Mouse (Mus musculus) embryonic facial prominence, embryonic 11.5 days (tissue): ENCODE measurements at regions not wholly inside any gene's neighbourhood (a gene's known extent, or its start where the extent isn't known, plus 50 kb on each side); places are given as distances from the start of the nearest gene placed in this dataset.

Experiments used
- ATAC-seq: fragments of 200-750 bp; cut with Nextera tagmentation; replicated peaks from 2 replicates; pipeline ENCODE4 v1.8.0; 2017; ENCODE audit warnings: low read depth; ENCODE audit not compliant: insufficient number of reproducible peaks, low FRiP score, low TSS enrichment
- DNase-seq: peaks from one replicate; pipeline ENCODE4 v3.0.0-alpha.2; 2015; ENCODE audit warnings: low spot score
- H3K27ac ChIP-seq: fragments of 300-500 bp; sonication (generic); replicated peaks from 2 replicates; pipeline ENCODE4 v1.5.1; 2014; ENCODE audit warnings: mild to moderate bottlenecking, low read depth, low read length, control low read depth
- H3K27me3 ChIP-seq: fragments of 300-500 bp; sonication (generic); 2 replicates; pipeline ENCODE4 v1.6.1; 2014; ENCODE audit warnings: mild to moderate bottlenecking, low read length, moderate library complexity, mixed read lengths; ENCODE audit not compliant: control insufficient read depth, insufficient read depth
- H3K36me3 ChIP-seq: fragments of 300-500 bp; sonication (generic); replicated peaks from 2 replicates; pipeline ENCODE4 v1.6.1; 2014; ENCODE audit warnings: low read depth, mild to moderate bottlenecking, low read length, moderate library complexity, mixed read lengths; ENCODE audit not compliant: control insufficient read depth, insufficient read depth
- H3K4me1 ChIP-seq: fragments of 300-500 bp; sonication (generic); 2 replicates; pipeline ENCODE4 v1.6.1; 2014; ENCODE audit warnings: low read length, mixed read lengths; ENCODE audit not compliant: control insufficient read depth, insufficient read depth
- H3K4me2 ChIP-seq: fragments of 300-500 bp; sonication (generic); 2 replicates; pipeline ENCODE4 v1.6.1; 2014; ENCODE audit warnings: low read depth, mild to moderate bottlenecking, control low read depth, low read length, moderate library complexity
- H3K4me3 ChIP-seq: fragments of 300-500 bp; sonication (generic); 2 replicates; pipeline ENCODE4 v1.5.1; 2014; ENCODE audit warnings: low read depth, low read length, control low read depth
- H3K9ac ChIP-seq: fragments of 300-500 bp; sonication (generic); replicated peaks from 2 replicates; pipeline ENCODE4 v1.6.1; 2014; ENCODE audit warnings: mild to moderate bottlenecking, control low read depth, low read length
- H3K9me3 ChIP-seq: fragments of 300-500 bp; sonication (generic); replicated peaks from 2 replicates; pipeline ENCODE4 v1.6.1; 2016; ENCODE audit warnings: mild to moderate bottlenecking, low read length, inconsistent platforms, mixed read lengths; ENCODE audit not compliant: control insufficient read depth
- WGBS: fragments of 180-500 bp; shearing (Covaris S2); extraction: QIAGEN DNeasy Blood & Tissue Kit; methylation state at CpG from one replicate; pipeline ENCODE4 v1.1.7; 2014; 5-methylcytosine and 5-hydroxymethylcytosine counted together

DNA sequence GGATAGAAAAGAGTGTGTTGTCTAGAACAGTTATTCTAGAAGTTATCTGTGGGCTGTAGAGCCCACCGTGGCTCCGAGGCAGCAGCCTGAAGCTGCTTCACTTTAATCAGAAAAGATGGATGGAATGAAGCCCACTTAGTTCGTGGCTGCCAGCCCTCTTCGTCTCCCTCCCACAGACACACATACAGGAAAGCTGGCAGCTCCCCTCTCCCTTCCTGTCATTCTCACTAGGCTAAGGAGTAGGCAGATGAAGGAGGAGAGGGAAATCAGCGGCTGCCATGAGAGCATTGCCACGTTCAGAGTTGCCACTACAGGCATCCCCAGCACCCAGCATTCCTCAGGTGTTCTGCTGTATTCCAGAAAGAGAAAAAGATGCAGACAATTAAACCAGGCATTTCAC lies 435.9 kb downstream of the Elavl2 start:
- Histone ChIP-seq H3K27ac (no peak overlapping the region), H3K9me3 (no peaks in the 10 kb centered on the region), H3K4me2 (no peak overlapping the region), H3K4me3 (no peak overlapping the region), H3K9ac (no peak overlapping the region), H3K4me1 (no peaks in the 10 kb centered on the region), H3K27me3 (no peaks in the 10 kb centered on the region), H3K36me3 (no peaks in the 10 kb centered on the region)
- DNase-seq (no peak), ATAC-seq (no peak)
- WGBS: 71% methylated on average over 6 of the region's 6 CpGs

DNA sequence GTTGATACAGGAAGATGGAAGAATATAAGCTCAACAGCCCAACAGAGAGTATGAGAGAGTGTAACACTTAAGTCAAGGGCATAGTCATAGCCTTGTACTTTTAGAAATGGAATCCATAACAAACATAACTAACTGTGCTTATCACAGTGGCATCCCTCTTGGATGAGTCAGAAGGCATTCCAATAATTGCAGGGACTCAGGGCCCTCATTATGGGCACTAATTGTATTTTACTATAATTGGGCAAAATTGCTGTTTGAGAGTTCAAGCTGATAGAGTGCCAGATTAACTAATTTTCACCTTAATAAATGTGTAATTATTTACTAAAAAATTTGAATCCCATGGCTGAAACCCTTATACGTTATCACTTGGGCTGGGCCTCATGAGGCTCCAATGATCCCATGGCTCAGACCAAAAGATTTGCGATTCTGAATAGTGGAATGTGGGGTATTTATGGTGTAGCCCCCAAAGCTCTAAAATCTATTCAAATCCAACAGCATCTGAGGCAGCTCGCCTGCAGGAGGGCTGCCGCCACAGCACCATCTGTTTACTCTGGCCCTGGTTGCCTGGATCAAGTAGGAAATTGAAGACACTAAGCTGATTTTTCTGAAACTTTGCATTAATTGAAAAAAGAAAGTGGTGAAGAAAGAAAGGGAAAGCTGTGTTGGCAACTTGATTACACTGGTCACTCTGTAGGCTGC lies 456.7 kb downstream of the Elavl2 start:
- no peaks in the 10 kb centered on the region for H3K4me1 ChIP-seq
- H3K36me3 ChIP-seq: no peaks in the 10 kb centered on the region
- no peaks in the 10 kb centered on the region for H3K27me3 ChIP-seq
- no peaks in the 10 kb centered on the region for H3K9me3 ChIP-seq
- no peak overlapping the region for H3K27ac ChIP-seq
- no peak for DNase-seq
- WGBS: 70% methylated on average over 4 of the region's 4 CpGs
- H3K4me2 ChIP-seq: no peak overlapping the region
- no peak for ATAC-seq
- no peak overlapping the region for H3K9ac ChIP-seq
- H3K4me3 ChIP-seq: no peak overlapping the region

DNA sequence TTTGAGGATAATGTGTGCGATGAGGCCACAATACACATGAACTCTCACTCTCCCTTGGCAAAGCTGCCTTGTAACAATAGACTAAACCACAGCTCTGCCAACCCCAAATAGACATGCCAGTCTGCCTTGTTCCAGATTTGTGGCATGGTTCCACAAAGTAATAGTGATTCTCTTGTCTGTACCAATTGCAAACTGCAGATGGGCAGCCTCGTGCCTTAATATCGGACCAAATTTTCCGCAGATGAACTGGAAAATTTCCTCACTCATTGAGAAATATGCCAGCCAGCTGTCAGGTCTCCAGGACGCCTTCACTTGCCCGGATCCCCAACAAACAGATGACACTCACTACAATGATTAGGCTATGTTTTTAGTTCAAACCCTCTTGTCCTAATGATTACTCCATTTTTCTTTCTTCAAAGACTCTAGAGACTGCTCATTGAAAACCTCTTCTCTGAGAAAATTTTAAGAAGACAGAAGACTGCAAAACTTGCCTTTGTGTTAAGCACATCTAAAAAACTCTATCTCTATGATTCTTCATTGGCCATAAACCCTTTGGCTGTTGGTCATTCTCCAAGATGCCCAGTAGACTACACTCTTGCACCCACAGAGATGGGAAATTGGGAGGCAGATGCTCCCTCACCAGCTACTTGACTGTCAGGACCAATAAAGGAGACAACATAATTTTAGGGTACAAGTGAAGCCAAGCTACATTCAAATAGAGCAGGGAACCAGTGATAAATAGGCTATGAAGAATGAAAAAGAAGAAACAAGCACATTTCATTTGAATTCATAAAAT lies 483.1 kb downstream of the Elavl2 start:
- Histone ChIP-seq H3K27me3 (no peaks in the 10 kb centered on the region), H3K4me3 (no peak overlapping the region), H3K4me1 (no peaks in the 10 kb centered on the region), H3K9ac (no peak overlapping the region), H3K36me3 (no peaks in the 10 kb centered on the region), H3K4me2 (no peak overlapping the region), H3K9me3 (no peaks in the 10 kb centered on the region), H3K27ac (no peak overlapping the region)
- ATAC-seq (no peak), DNase-seq (no peak)
- WGBS: 92% methylated on average over 6 of the region's 6 CpGs

DNA sequence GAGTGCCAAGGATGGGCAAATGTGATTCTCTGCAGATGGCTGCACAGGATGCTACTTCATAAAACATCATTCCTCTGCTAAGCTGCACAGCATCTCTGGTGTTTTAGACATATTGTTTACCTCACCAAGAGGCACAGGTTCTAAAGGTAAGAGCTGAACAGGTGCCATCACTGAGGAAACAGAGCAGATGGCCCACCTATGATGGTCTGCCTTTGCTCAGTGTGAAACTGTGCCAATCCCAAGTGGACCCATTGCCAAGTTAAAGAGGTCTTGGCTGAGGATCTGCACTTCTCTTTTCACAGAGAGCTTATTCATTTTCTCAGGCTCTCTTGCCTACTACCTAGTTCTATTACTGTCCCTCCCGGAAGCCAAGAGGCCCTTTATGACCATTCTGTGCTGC lies 494.3 kb downstream of the Elavl2 start:
- DNase-seq: no peak
- 89% methylated on average over 1 of the region's 1 CpGs for WGBS

DNA sequence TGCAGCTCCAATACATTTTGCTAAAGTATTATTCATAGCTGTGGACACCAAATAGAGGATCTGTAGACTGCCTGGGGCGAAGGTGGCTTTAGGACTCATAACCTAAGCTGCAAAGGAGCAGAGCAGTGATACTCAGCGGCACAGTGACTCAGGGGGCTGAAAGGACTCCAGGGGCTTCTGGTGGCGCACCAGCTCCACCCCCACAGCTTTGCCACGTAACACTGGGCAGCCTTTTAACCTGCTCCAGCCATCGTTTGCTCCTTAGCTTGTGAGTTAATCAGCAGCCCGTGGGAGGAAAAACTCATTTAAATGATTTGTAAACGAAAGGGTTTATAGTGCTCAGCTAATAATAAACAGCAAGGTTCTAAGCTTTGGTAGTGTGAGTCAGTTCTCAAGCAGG lies 532.4 kb downstream of the Elavl2 start:
- Histone ChIP-seq H3K27me3 (no peaks in the 10 kb centered on the region), H3K9me3 (no peaks in the 10 kb centered on the region)
- no peak for ATAC-seq

More for the DNA sequence above, 494.3 kb downstream of the Elavl2 start:
- H3K36me3 ChIP-seq: no peaks in the 10 kb centered on the region
- no peak overlapping the region for H3K27ac ChIP-seq
- H3K27me3 ChIP-seq: no peaks in the 10 kb centered on the region
- H3K4me3 ChIP-seq: no peak overlapping the region
- ATAC-seq: no peak
- H3K9ac ChIP-seq: no peak overlapping the region
- no peak overlapping the region for H3K4me2 ChIP-seq
- no peaks in the 10 kb centered on the region for H3K9me3 ChIP-seq
- H3K4me1 ChIP-seq: no peaks in the 10 kb centered on the region

DNA sequence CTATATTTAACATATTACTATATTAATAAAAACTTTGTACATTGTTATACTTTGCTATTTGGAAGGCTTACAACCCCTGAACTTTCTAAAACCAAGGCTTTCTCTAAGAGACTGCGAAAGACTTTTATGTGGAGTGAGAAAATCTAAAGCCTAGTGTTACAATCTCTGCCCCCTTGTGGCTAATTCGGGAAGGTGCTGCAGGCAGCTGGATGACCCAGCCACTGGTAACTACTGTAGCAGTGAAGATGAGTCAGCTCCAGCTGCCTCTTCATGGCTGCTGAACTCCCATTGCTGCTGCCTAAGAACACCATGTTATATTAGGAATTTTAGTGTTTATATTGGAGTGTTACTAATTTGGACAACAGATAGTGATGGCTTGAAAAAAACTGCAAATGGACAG lies 539.7 kb downstream of the Elavl2 start:
- H3K27me3 ChIP-seq: no peaks in the 10 kb centered on the region
- DNase-seq: peak; percentile 40
- no peaks in the 10 kb centered on the region for H3K4me1 ChIP-seq
- no peak overlapping the region for H3K27ac ChIP-seq
- no peak for ATAC-seq
- no peak overlapping the region for H3K4me2 ChIP-seq
- no peak overlapping the region for H3K9ac ChIP-seq
- H3K9me3 ChIP-seq: no peaks in the 10 kb centered on the region
- no peak overlapping the region for H3K4me3 ChIP-seq
- 46% methylated on average over 2 of the region's 2 CpGs for WGBS
- H3K36me3 ChIP-seq: no peaks in the 10 kb centered on the region

More for the DNA sequence above, 532.4 kb downstream of the Elavl2 start:
- no peak overlapping the region for H3K4me2 ChIP-seq
- no peak overlapping the region for H3K4me3 ChIP-seq
- WGBS: 55% methylated on average over 7 of the region's 7 CpGs
- H3K9ac ChIP-seq: no peak overlapping the region
- H3K4me1 ChIP-seq: no peaks in the 10 kb centered on the region
- no peak overlapping the region for H3K27ac ChIP-seq
- DNase-seq: no peak
- no peaks in the 10 kb centered on the region for H3K36me3 ChIP-seq

DNA sequence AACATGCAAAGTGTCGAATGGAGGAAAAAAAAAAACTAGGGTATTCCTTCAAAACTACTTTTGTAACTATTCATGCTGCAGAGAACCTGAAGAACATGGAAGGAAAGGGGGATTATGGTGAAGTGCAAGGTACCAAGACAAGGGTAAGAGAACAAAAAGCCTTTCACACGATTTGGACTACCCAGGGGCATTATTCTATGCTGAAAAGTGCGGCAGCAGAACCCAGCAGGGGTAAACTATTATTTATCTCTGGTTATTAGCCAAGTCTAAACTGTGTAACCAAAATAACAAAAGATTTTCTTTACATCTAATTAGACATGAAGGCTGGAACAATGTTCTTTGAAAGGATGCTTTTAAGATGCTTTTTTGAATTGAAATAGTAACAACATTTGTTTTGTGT lies 560.8 kb downstream of the Elavl2 start:
- 53% methylated on average over 3 of the region's 3 CpGs for WGBS
- H3K4me1 ChIP-seq: no peaks in the 10 kb centered on the region
- H3K27me3 ChIP-seq: no peaks in the 10 kb centered on the region
- H3K36me3 ChIP-seq: no peaks in the 10 kb centered on the region
- H3K4me2 ChIP-seq: no peak overlapping the region
- H3K27ac ChIP-seq: no peak overlapping the region
- DNase-seq: no peak
- ATAC-seq: no peak
- no peak overlapping the region for H3K9ac ChIP-seq
- no peaks in the 10 kb centered on the region for H3K9me3 ChIP-seq
- no peak overlapping the region for H3K4me3 ChIP-seq

DNA sequence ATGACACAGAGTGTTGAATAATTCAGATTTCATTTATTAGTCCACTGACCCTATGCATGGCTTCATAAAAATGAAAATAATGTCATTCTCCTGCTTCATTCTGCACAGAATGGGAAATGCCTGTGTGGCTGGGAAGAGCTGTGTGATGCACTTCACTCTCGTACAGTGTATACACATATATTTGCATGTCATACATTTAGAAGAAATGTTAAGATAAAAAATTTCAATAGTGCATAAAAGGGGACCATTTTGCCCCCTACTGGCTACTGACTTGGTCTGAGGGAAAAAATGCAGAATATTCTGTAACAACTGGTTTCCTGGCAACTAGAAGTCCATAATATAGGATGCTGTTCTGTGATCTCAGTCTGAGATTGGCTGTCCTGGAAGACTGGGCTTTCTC lies 580.5 kb downstream of the Zfp352 start:
- Histone ChIP-seq H3K9me3 (no peaks in the 10 kb centered on the region), H3K4me1 (no peaks in the 10 kb centered on the region), H3K4me3 (no peak overlapping the region), H3K27me3 (no peaks in the 10 kb centered on the region), H3K4me2 (no peak overlapping the region), H3K36me3 (no peaks in the 10 kb centered on the region), H3K9ac (no peak overlapping the region), H3K27ac (no peak overlapping the region)
- DNase-seq: peak; percentile 2
- 90% methylated on average over 1 of the region's 1 CpGs for WGBS
- no peak for ATAC-seq
